Mouse (Mus musculus) MEL (cell line): ENCODE results near the gene Tbr1.

Source experiments
- CTCF ChIP-seq, 3 experiments: IDR thresholded peaks in 2 of 3; conservative IDR thresholded peaks in 1 of 3; 2 replicates each; pipeline ENCODE4 v1.5.1; 2011 to 2012; ENCODE audit warnings: low read length in 3 of 3, low read depth in 2 of 3, mild to moderate bottlenecking in 2 of 3, improper control_type of control experiment in 1 of 3, inconsistent platforms in 1 of 3, mixed read lengths in 1 of 3, moderate library complexity in 1 of 3; ENCODE audit not compliant: control insufficient read depth in 1 of 3, insufficient read depth in 1 of 3, poor library complexity in 1 of 3, severe bottlenecking in 1 of 3
- EP300 ChIP-seq, 2 experiments: IDR thresholded peaks; 2 replicates each; pipeline ENCODE4 v1.6.1; 2011; ENCODE audit warnings: improper control_type of control experiment in 2 of 2, low read length in 2 of 2, low read depth in 1 of 2, mild to moderate bottlenecking in 1 of 2
- TCF12 ChIP-seq: IDR thresholded peaks from 2 replicates; pipeline ENCODE4 v1.6.1; 2014; ENCODE audit warnings: low read depth, mild to moderate bottlenecking, inconsistent platforms, low read length, improper control_type of control experiment, moderate library complexity

GRCm38 (mm10) chr2:61806346-61806825, 3.7 kb downstream of the Tbr1 start:
- TF ChIP-seq CTCF (IDR thresholded peaks at IDR 0.05 in 2 of 3, conservative IDR thresholded peaks at IDR 0.05 in 1 of 3; ENCODE audit: control insufficient read depth in 1 of 3, insufficient read depth in 1 of 3, low read depth in 2 of 3, low read length in 3 of 3, poor library complexity in 1 of 3, severe bottlenecking in 1 of 3) (no peak), EP300 (IDR thresholded peaks at IDR 0.05; ENCODE audit: low read depth in 1 of 2, low read length in 2 of 2) (no peak), TCF12 (no peak)
